ENCODE assay signal across 19 mouse cellular contexts in genomic region chr9:120029880-120030279, GRCm38 (mm10). TPM values are rescaled to one million over a fixed set of nuclear protein-coding genes. Genes with fewer than 3 reads are reported as not detected.
"Had no signal": no experiment of that assay in that cellular context is flagged by ENCODE, and none has a peak within 500 bp of the region (broad histone marks: within the 10 kb centered on the region; RNA-seq: fewer than 3 reads in every experiment).

No protein-coding gene starts in this region.

- DNase-seq: lung, adult 18-20 months; lung, embryonic 14.5 days; lung, postnatal 10 days; lung, postnatal 36 days; retina, postnatal 1 day; right cerebral cortex, adult 18-20 months; right cerebral cortex, postnatal 25 days; right cerebral cortex, postnatal 4 days; spleen, adult 18-20 months had no signal

- ATAC-seq: midbrain, embryonic 13.5 days; midbrain, embryonic 15.5 days had no signal

RNA-seq across cellular contexts. Expression of gene Xirp1, which starts 6.5 kb away (rescaled TPM):
- total RNA-seq: megakaryocyte progenitor cell, adult 5-6 weeks; neutrophil, adult 5-6 weeks had no signal
- polyA plus RNA-seq: macrophage; midbrain, embryonic 11.5 days; midbrain, embryonic 15.5 days; midbrain, postnatal 0 days; small intestine, adult 2 months; thymus, postnatal 0 days had no signal

RNA-seq across cellular contexts. Expression of gene Cx3cr1, which starts 39.8 kb away (rescaled TPM):
- polyA plus RNA-seq: myocyte had no signal
